Mouse (Mus musculus) fibroblast of lung, adult 2 months (primary cell): ENCODE measurements at regions not wholly inside any gene's neighbourhood (a gene's known extent, or its start where the extent isn't known, plus 50 kb on each side); places are given as distances from the start of the nearest gene placed in this dataset.

Source experiments
- DNase-seq: peaks from one replicate; pipeline ENCODE4 v3.0.0-alpha.2; 2011; ENCODE audit warnings: low read depth

GRCm38 (mm10) chr10:96427407-96427806 is 189.4 kb upstream of the Btg1 start:
- DNase-seq = no peak

GRCm38 (mm10) chr10:96430142-96430541 is 186.7 kb upstream of the Btg1 start:
- DNase-seq = no peak

GRCm38 (mm10) chr10:96435109-96435508 is 181.7 kb upstream of the Btg1 start:
- no peak for DNase-seq

GRCm38 (mm10) chr10:96438398-96439103 is 178.3 kb upstream of the Btg1 start:
- DNase-seq = no peak

- peak; percentile 28 for DNase-seq
Measured at GRCm38 (mm10) chr10:96442165-96442564, 174.6 kb upstream of the Btg1 start.

GRCm38 (mm10) chr10:96450266-96450665 is 166.5 kb upstream of the Btg1 start:
- DNase-seq = no peak

GRCm38 (mm10) chr10:96454857-96455256 is 161.9 kb upstream of the Btg1 start:
- DNase-seq = no peak

- DNase-seq = no peak
Measured at GRCm38 (mm10) chr10:96458551-96458950, 158.3 kb upstream of the Btg1 start.

GRCm38 (mm10) chr10:96459186-96459585 is 157.6 kb upstream of the Btg1 start:
- no peak for DNase-seq

- DNase-seq = no peak
Measured at GRCm38 (mm10) chr10:96460151-96460550, 156.7 kb upstream of the Btg1 start.

GRCm38 (mm10) chr10:96460617-96461338 is 156.0 kb upstream of the Btg1 start:
- no peak for DNase-seq

- DNase-seq = no peak
Measured at GRCm38 (mm10) chr10:96465967-96466366, 150.8 kb upstream of the Btg1 start.

GRCm38 (mm10) chr10:96466845-96467244 is 150.0 kb upstream of the Btg1 start:
- DNase-seq = no peak

- DNase-seq = no peak
Measured at GRCm38 (mm10) chr10:96467661-96468060, 149.1 kb upstream of the Btg1 start.

GRCm38 (mm10) chr10:96471523-96471922 is 145.3 kb upstream of the Btg1 start:
- no peak for DNase-seq

- no peak for DNase-seq
Measured at GRCm38 (mm10) chr10:96479350-96479749, 137.5 kb upstream of the Btg1 start.

GRCm38 (mm10) chr10:96479786-96480185 is 137.0 kb upstream of the Btg1 start:
- DNase-seq = no peak

- DNase-seq = no peak
Measured at GRCm38 (mm10) chr10:96480453-96481324, 136.1 kb upstream of the Btg1 start.

GRCm38 (mm10) chr10:96481325-96481638 is 135.5 kb upstream of the Btg1 start:
- no peak for DNase-seq

- DNase-seq = no peak
Measured at GRCm38 (mm10) chr10:96486724-96487123, 130.1 kb upstream of the Btg1 start.

- no peak for DNase-seq
Measured at GRCm38 (mm10) chr10:96493706-96494105, 123.1 kb upstream of the Btg1 start.

GRCm38 (mm10) chr10:96496700-96497099 is 120.1 kb upstream of the Btg1 start:
- no peak for DNase-seq

- no peak for DNase-seq
Measured at GRCm38 (mm10) chr10:96497482-96497881, 119.3 kb upstream of the Btg1 start.
